In genomic region chr10:119264761-119265160, GRCm38 (mm10) we compare ENCODE assay signal across 15 mouse cellular contexts. TPM values are rescaled to one million over a fixed set of nuclear protein-coding genes. Genes with fewer than 3 reads are reported as not detected.
DNase-seq lines count a peak whose midpoint lies in the region; ATAC-seq lines count a peak whose summit lies in the region.
"Had no signal": no experiment of that assay in that cellular context is flagged by ENCODE, and none has a peak within 500 bp of the region (broad histone marks: within the 10 kb centered on the region; RNA-seq: fewer than 3 reads in every experiment).

No protein-coding gene starts in this region.

- H3K9me3 ChIP-seq in embryonic facial prominence, embryonic 14.5 days (ENCODE audit: control insufficient read depth, low read length), result 0 out of 2 replicates have a peak, but pooled peaks cover 4% of the 10 kb centered on the region
- H3K9me3 ChIP-seq in embryonic facial prominence, embryonic 10.5 days, result no peaks in the 10 kb centered on the region
- H3K9me3 ChIP-seq: G1E; limb, embryonic 15.5 days had no signal

- 73% methylated on average over 7 of the region's 7 CpGs for WGBS in embryonic facial prominence, embryonic 14.5 days
- 80% methylated on average over 7 of the region's 7 CpGs for WGBS in embryonic facial prominence, embryonic 10.5 days

- H3K27ac ChIP-seq in embryonic facial prominence, embryonic 14.5 days (replicated peaks; ENCODE audit: low read depth, low read length), result no peak overlapping the region
- no peak overlapping the region for H3K27ac ChIP-seq in embryonic facial prominence, embryonic 10.5 days (replicated peaks)
- H3K27ac ChIP-seq: heart, adult 2 months; limb, embryonic 15.5 days; neural tube, embryonic 13.5 days had no signal

- DNase-seq in embryonic facial prominence, embryonic 14.5 days (ENCODE audit: low spot score), result peak; percentile 34
- no peak for DNase-seq in embryonic facial prominence, embryonic 10.5 days (ENCODE audit: low spot score)
- DNase-seq in kidney, postnatal 4 days, result peak; percentile 24 to 36
- DNase-seq in kidney, adult 8-10 months, result no peak
- DNase-seq in 416B (ENCODE audit: low read depth) (peak; percentile 41), R1 (ENCODE audit: low read depth, low spot score) (peak; percentile 96)
- no peak for DNase-seq in thymus, adult 18-20 months
- no peak for DNase-seq in gastrocnemius, postnatal 14 days
- DNase-seq: B cell, adult 2 months; heart, adult 2 months; heart, postnatal 14 days; spleen, adult 18-20 months had no signal

- intact Hi-C loops in gastrocnemius, postnatal 14 days (cut with DNase I; ENCODE audit: low total_unique reads), result no loop called here

- H3K4me3 ChIP-seq in embryonic facial prominence, embryonic 14.5 days (ENCODE audit: low read depth, low read length), result no peak overlapping the region
- H3K4me3 ChIP-seq in embryonic facial prominence, embryonic 10.5 days, result no peak overlapping the region
- H3K4me3 ChIP-seq: heart, adult 2 months; limb, embryonic 15.5 days; neural tube, embryonic 13.5 days had no signal

- no peaks in the 10 kb centered on the region for H3K27me3 ChIP-seq in embryonic facial prominence, embryonic 14.5 days (replicated peaks; ENCODE audit: control insufficient read depth, insufficient read depth, low read length)
- no peaks in the 10 kb centered on the region for H3K27me3 ChIP-seq in embryonic facial prominence, embryonic 10.5 days (replicated peaks; ENCODE audit: low read depth, poor library complexity, severe bottlenecking)
- H3K27me3 ChIP-seq: limb, embryonic 15.5 days; neural tube, embryonic 13.5 days had no signal

- no peak for ATAC-seq in embryonic facial prominence, embryonic 14.5 days (ENCODE audit: low read depth)

- no peaks in the 10 kb centered on the region for H3K36me3 ChIP-seq in embryonic facial prominence, embryonic 14.5 days (ENCODE audit: control insufficient read depth, insufficient read depth, low read length)
- H3K36me3 ChIP-seq in embryonic facial prominence, embryonic 10.5 days (replicated peaks), result no peaks in the 10 kb centered on the region
- H3K36me3 ChIP-seq: G1E; limb, embryonic 15.5 days; neural tube, embryonic 13.5 days had no signal

- no peak overlapping the region for H3K9ac ChIP-seq in embryonic facial prominence, embryonic 14.5 days (ENCODE audit: low read depth, low read length)
- H3K9ac ChIP-seq: limb, embryonic 15.5 days; neural tube, embryonic 13.5 days had no signal

- H3K4me1 ChIP-seq in embryonic facial prominence, embryonic 14.5 days (ENCODE audit: control insufficient read depth, insufficient read depth, low read length), result no peaks in the 10 kb centered on the region
- no peaks in the 10 kb centered on the region for H3K4me1 ChIP-seq in embryonic facial prominence, embryonic 10.5 days
- H3K4me1 ChIP-seq: limb, embryonic 15.5 days; neural tube, embryonic 13.5 days had no signal

- no peak overlapping the region for H3K4me2 ChIP-seq in embryonic facial prominence, embryonic 14.5 days (ENCODE audit: low read depth, low read length)
- H3K4me2 ChIP-seq: limb, embryonic 15.5 days; neural tube, embryonic 13.5 days had no signal

RNA-seq across cellular contexts. Expression of gene Cand1, which starts 24.9 kb away (rescaled TPM):
- polyA plus RNA-seq in embryonic facial prominence, embryonic 14.5 days (2014; fragmentation: Nextera tagmentation; extraction: Ambion mirVana), result 81.2 and 86.8 TPM in 2 replicates
- 98.7 TPM in 2 replicates for polyA plus RNA-seq in embryonic facial prominence, embryonic 10.5 days (2016; fragmentation: Nextera tagmentation; extraction: Ambion mirVana)
- 10 to 100 TPM; 24.9 to 29.8 TPM for total RNA-seq in gastrocnemius, postnatal 14 days (2021)

Comparison
In these comparisons a context has a peak if more than half of its experiments do, and no peak if none do; other contexts are left out.
1. DNase-seq: peak in embryonic facial prominence, embryonic 14.5 days (single experiment), kidney, postnatal 4 days (2 of 2), 416B (single experiment) and R1 (single experiment); none in embryonic facial prominence, embryonic 10.5 days (single experiment), kidney, adult 8-10 months (0 of 2), thymus, adult 18-20 months (0 of 2) and gastrocnemius, postnatal 14 days (single experiment).